Mouse (Mus musculus) erythroblast, embryonic 14.5 days (primary cell): Measurements from ENCODE around the gene Emsy.

ENCODE experiments used
- GATA1 ChIP-seq: IDR thresholded peaks from 2 replicates; pipeline ENCODE4 v1.6.1; 2012; ENCODE audit warnings: low read length, inconsistent platforms, mixed read lengths
- TAL1 ChIP-seq: IDR thresholded peaks from 3 replicates; pipeline ENCODE4 v1.6.1; 2012; ENCODE audit warnings: low read length, inconsistent platforms, mixed read lengths

DNA sequence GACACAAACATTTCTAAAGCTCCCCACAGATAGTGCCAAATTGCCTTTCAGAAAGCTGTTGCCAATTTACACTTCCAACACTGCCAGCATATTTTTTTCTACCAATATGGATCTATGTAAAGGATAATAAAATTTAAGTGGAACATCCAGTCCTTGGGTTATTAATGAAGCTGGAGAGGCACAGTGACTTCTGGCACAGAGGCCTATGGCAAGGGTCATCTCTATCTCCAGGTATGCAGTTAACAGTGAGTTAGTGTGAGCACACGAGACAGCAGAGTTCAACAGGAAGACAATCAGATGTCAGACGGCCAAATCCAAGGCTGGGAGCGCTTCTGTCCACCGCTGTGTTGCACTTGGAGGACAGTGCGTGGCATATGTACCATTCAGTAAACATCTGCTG, 41.5 kb upstream of the Emsy start:
- TF ChIP-seq GATA1 = no peak
- no peak for TF ChIP-seq TAL1
